Mouse (Mus musculus) c-Kit-positive CD71-negative TER-119-negative erythroid progenitor cells, embryonic 14.5 days (primary cell): Measurements from ENCODE around the gene 4933409G03Rik.
"Not testable (repeated sequence)": the region's sequence is repeated elsewhere in the genome, so short reads cannot be mapped to it uniquely, and the experiment has no call there.

Experiments
- DNase-seq: peaks from one replicate; pipeline ENCODE4 v3.0.0-alpha.2; 2013; ENCODE audit warnings: low read depth

Gene 4933409G03Rik

DNA sequence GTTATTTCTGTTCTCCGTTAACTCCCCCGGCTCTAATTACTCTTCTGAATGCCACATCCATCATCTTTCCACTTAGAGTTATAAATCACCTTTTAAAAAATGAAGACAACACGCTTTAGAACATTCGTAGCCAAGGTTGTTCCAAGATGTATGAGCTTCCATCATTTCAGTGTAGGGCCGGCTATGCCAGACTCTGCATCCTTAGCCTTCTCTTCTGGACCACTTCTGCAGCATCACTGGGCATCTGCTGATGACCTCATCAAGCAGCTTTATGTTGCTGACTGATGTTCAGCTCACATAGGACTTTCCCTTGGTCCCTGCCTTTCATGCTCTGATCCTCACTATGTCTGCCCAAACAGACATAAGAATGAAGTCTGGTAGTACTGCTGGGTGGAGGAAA, at the start of gene 4933409G03Rik:
Gene 4933409G03Rik, plus strand, starts transcription at position 301 of the 400 bp plus-strand sequence.
- no peak for DNase-seq

DNA sequence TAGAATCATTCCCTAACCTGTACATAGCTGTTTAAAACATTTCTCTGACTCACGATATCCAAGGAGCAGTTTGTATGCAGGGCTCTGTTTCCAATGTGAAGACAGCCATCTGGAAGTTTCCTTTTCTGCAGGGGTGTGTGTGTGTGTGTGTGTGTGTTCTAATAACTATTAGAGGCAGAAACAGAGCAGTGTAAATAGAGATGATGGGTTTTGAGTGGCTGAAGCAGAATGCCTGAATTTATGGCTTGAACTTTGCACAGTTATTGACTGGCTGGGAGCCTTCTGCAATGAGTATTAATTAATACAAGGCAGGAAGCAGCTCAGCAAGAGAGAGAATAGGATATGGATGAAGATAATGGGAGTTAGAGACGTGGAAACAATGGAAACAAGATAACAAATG, 38.0 kb upstream of the 4933409G03Rik start:
- no peak for DNase-seq

- DNase-seq: no peak
Observed at GRCm38 (mm10) chr2:68560821-68561220, 21.4 kb upstream of the 4933409G03Rik start.

DNA sequence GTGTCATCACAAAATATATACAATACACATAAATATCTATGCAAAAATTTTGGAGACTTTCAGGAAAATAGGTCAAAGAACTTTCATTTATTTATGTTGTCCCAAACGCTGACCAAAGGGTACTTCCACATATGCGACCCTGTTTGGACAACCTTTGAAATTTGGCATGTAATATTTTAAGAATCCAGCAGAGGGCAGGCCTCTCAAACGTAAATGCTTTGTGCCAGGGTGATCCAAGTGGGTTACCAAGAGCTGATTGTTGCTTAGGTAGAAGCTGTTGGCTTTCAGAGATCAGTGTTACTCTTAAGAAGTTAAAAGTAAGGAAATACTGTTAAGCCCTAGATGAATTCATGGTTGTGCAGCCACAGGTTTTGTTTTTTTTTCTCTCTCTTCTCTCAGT, 18.9 kb upstream of the 4933409G03Rik start:
- DNase-seq: peak; percentile 26

DNA sequence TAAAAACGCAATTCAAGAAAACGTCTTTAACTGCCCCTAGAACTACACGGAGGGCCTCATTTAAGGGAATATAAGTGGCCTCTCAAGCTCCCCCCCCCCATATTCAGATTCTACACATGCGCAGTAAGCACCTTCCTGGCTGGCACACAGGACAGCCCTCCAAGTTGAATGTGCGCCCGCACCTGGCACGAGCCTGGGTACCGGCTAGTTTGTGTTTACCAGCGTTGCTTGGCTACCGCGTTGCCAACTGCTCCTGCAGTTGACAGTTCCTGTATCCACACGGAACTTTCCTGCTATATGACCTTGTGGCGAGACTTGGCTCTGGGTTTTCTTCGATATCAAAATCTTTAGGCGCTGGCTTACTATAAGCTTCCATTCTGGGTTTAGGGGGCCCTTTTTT, 13.9 kb upstream of the 4933409G03Rik start:
- no peak for DNase-seq

DNA sequence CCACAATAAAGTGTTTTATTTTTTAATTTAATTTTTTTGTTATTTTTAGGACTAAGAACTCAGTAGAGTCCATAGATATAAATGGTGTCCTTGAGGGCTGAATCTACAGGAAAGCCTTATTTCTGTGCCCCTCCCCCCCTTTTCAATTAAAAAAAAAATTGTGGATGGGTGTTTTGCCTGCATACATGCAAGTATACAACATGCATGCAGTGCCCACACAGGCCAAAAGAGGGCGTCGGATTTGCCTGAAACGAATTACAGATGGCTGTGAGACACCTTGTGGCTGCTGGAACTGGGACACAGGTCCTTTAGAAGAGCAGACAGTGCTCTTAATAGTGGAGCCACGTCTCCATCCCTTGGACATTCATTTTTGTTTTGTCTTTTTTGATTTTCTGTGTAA, 9.9 kb upstream of the 4933409G03Rik start:
- DNase-seq: peak; percentile 16

- no peak for DNase-seq
Observed at GRCm38 (mm10) chr2:68592765-68593164, 10.6 kb downstream of the 4933409G03Rik start.

DNA sequence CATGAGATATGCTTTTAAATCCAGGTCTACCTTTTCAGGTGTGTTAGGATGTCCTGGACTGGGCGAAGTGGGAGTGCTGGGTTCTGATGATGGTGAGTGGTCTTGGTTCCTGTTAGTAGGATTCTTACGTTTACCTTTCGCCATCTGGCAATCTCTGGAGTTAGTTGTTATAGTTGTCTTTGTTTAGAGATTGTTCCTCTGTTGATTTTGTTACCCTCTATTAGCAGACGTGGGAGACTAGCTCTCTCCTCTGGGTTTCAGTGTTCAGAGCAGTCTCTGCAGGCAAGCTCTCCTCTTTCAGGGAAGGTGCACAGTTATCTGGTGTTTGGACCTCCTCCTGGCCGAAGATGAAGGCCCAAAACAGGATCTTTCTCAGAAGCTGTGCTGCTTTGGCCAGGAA, 74.0 kb downstream of the 4933409G03Rik start, which contains the start of gene 4932414N04Rik:
Gene 4932414N04Rik, plus strand, starts transcription at position 301 of the 400 bp plus-strand sequence.
- DNase-seq: not testable (repeated sequence)
